Mouse (Mus musculus): ENCODE data around the gene Zfp36l2. TPM values are rescaled to one million over a fixed set of nuclear protein-coding genes. Genes with fewer than 3 reads are reported as not detected.
"Not testable (repeated sequence)": the region's sequence is repeated elsewhere in the genome, so short reads cannot be mapped to it uniquely, and the experiment has no call there.

Gene Zfp36l2
- total and polyA plus RNA-seq, 3 experiments, result 8.9 to 24.2 (median 9.0) TPM

- no peak overlapping the region for H3K27ac ChIP-seq (ENCODE audit: insufficient read depth, low read depth)
- in situ Hi-C loops (cut with MboI; ENCODE audit: low pct_ligation_motif_present, low pct_unique_long_range_greater_than_20kb, low sequenced_read_pairs) (no loop called here), dilution Hi-C loops (cut with MboI; ENCODE audit: extremely low pct_ligation_motif_present, extremely low pct_unique_long_range_greater_than_20kb, low sequenced_read_pairs) (no loop called here)
Measured at GRCm38 (mm10) chr17:84236781-84237557, 49.2 kb upstream of the Zfp36l2 start.

GRCm38 (mm10) chr17:84235399-84235928, 47.7 kb upstream of the Zfp36l2 start:
- Histone ChIP-seq H3K36me3 (replicated peaks in 1 of 2; ENCODE audit: control insufficient read depth in 1 of 2, insufficient read depth in 1 of 2, low read length in 1 of 2) (peaks cover 13 to 68% of the 10 kb centered on the region in 2 experiments), H3K27me3 (replicated peaks) (no peaks in the 10 kb centered on the region), H3K4me1 (ENCODE audit: control insufficient read depth in 1 of 2, insufficient read depth in 2 of 2) (peaks cover 5 to 24% of the 10 kb centered on the region in 2 experiments), H3K9ac (ENCODE audit: insufficient read depth, low read depth) (no peak overlapping the region), H3K79me2 (replicated peaks; ENCODE audit: control insufficient read depth, extremely low read depth, insufficient read depth, poor library complexity, severe bottlenecking) (no peaks in the 10 kb centered on the region), H3K4me3 (replicated peaks in 1 of 3; ENCODE audit: low read depth in 2 of 3, low read length in 2 of 3, poor library complexity in 1 of 3) (no peak overlapping the region), H3K27ac (ENCODE audit: insufficient read depth, low read depth) (no peak overlapping the region), H3K9me3 (replicated peaks; ENCODE audit: low read length) (no peaks in the 10 kb centered on the region), H3K4me2 (ENCODE audit: insufficient read depth, low read depth, poor library complexity, severe bottlenecking) (no peak overlapping the region)
- dilution Hi-C loops (cut with MboI; ENCODE audit: extremely low pct_ligation_motif_present, extremely low pct_unique_long_range_greater_than_20kb, low sequenced_read_pairs) (no loop called here), in situ Hi-C loops (cut with MboI; ENCODE audit: low pct_ligation_motif_present, low pct_unique_long_range_greater_than_20kb, low sequenced_read_pairs) (no loop called here)
- no peak for DNase-seq (ENCODE audit: extremely low read depth)
- TF ChIP-seq BHLHE40 (IDR thresholded peaks at IDR 0.05; ENCODE audit: low read depth, low read length), result no peak
- no peak for TF ChIP-seq NELFE (IDR thresholded peaks at IDR 0.05; ENCODE audit: low read depth, low read length)

More at GRCm38 (mm10) chr17:84236781-84237557, 49.2 kb upstream of the Zfp36l2 start:
- no peaks in the 10 kb centered on the region for H3K79me2 ChIP-seq (replicated peaks; ENCODE audit: control insufficient read depth, extremely low read depth, insufficient read depth, poor library complexity, severe bottlenecking)
- no peak overlapping the region for H3K4me2 ChIP-seq (ENCODE audit: insufficient read depth, low read depth, poor library complexity, severe bottlenecking)
- no peak overlapping the region for H3K4me3 ChIP-seq (replicated peaks in 1 of 3; ENCODE audit: low read depth in 2 of 3, low read length in 2 of 3, poor library complexity in 1 of 3)
- no peaks in the 10 kb centered on the region for H3K9me3 ChIP-seq (replicated peaks; ENCODE audit: low read length)
- no peak overlapping the region for H3K9ac ChIP-seq (ENCODE audit: insufficient read depth, low read depth)
- TF ChIP-seq ZMIZ1 (IDR thresholded peaks at IDR 0.05; ENCODE audit: low read depth, low read length) (no peak), SIN3A (IDR thresholded peaks at IDR 0.05; ENCODE audit: low read length) (no peak), ZC3H11A (IDR thresholded peaks at IDR 0.05; ENCODE audit: low read depth, low read length) (no peak), GABPA (IDR thresholded peaks at IDR 0.05; ENCODE audit: insufficient replicate concordance, low read depth, low read length) (no peak), ELF1 (IDR thresholded peaks at IDR 0.05; ENCODE audit: low read depth, low read length) (no peak), CTCF (conservative IDR thresholded peaks at IDR 0.05 in 1 of 2, IDR thresholded peaks at IDR 0.05 in 1 of 2; ENCODE audit: low read depth in 2 of 2, low read length in 2 of 2) (no peak), CHD2 (IDR thresholded peaks at IDR 0.05; ENCODE audit: low read length) (no peak), USF1 (IDR thresholded peaks at IDR 0.05; ENCODE audit: low read depth, low read length) (no peak), SMC3 (IDR thresholded peaks at IDR 0.05; ENCODE audit: low read depth, low read length) (no peak), NELFE (IDR thresholded peaks at IDR 0.05; ENCODE audit: low read depth, low read length) (no peak), KAT2A (IDR thresholded peaks at IDR 0.05; ENCODE audit: insufficient replicate concordance, low read length) (no peak), MYC (IDR thresholded peaks at IDR 0.05; ENCODE audit: low read depth, low read length) (no peak), MAFK (IDR thresholded peaks at IDR 0.05; ENCODE audit: insufficient replicate concordance, low read length) (no peak), JUN (IDR thresholded peaks at IDR 0.05; ENCODE audit: insufficient read depth, low read depth, low read length) (no peak), POLR2AphosphoS2 (IDR thresholded peaks at IDR 0.05; ENCODE audit: low read depth, low read length) (no peak), RAD21 (IDR thresholded peaks at IDR 0.05; ENCODE audit: low read depth, low read length) (no peak), BHLHE40 (IDR thresholded peaks at IDR 0.05; ENCODE audit: low read depth, low read length) (no peak)
- no peak for DNase-seq (ENCODE audit: extremely low read depth)
- H3K27me3 ChIP-seq (replicated peaks), result no peaks in the 10 kb centered on the region
- H3K36me3 ChIP-seq (replicated peaks in 1 of 2; ENCODE audit: control insufficient read depth in 1 of 2, insufficient read depth in 1 of 2, low read length in 1 of 2), result peaks cover 10 to 69% of the 10 kb centered on the region in 2 experiments
- H3K4me1 ChIP-seq (ENCODE audit: control insufficient read depth in 1 of 2, insufficient read depth in 2 of 2), result peaks cover under 1 to 9% of the 10 kb centered on the region in 2 experiments

- H3K9ac ChIP-seq (ENCODE audit: insufficient read depth, low read depth); dilution Hi-C loops (cut with MboI; ENCODE audit: extremely low pct_ligation_motif_present, extremely low pct_unique_long_range_greater_than_20kb, low sequenced_read_pairs); H3K4me2 ChIP-seq (ENCODE audit: insufficient read depth, low read depth, poor library complexity, severe bottlenecking); H3K4me3 ChIP-seq (replicated peaks in 1 of 3; ENCODE audit: low read depth in 2 of 3, low read length in 2 of 3, poor library complexity in 1 of 3); H3K27ac ChIP-seq (ENCODE audit: insufficient read depth, low read depth); DNase-seq (ENCODE audit: extremely low read depth); H3K27me3 ChIP-seq (replicated peaks); in situ Hi-C loops (cut with MboI; ENCODE audit: low pct_ligation_motif_present, low pct_unique_long_range_greater_than_20kb, low sequenced_read_pairs); H3K9me3 ChIP-seq (replicated peaks; ENCODE audit: low read length); H3K79me2 ChIP-seq (replicated peaks; ENCODE audit: control insufficient read depth, extremely low read depth, insufficient read depth, poor library complexity, severe bottlenecking): not testable (repeated sequence)
- Histone ChIP-seq H3K4me1 (ENCODE audit: control insufficient read depth in 1 of 2, insufficient read depth in 2 of 2) (peaks cover 5 to 29% of the 10 kb centered on the region in 2 experiments), H3K36me3 (replicated peaks in 1 of 2; ENCODE audit: control insufficient read depth in 1 of 2, insufficient read depth in 1 of 2, low read length in 1 of 2) (peaks cover 18 to 73% of the 10 kb centered on the region in 2 experiments)
Measured at GRCm38 (mm10) chr17:84234785-84235184, 47.0 kb upstream of the Zfp36l2 start.
